Mouse (Mus musculus) heart, embryonic 14.5 days (tissue): ENCODE results near the gene Dcaf8. TPM values are rescaled to one million over a fixed set of nuclear protein-coding genes. Genes with fewer than 3 reads are reported as not detected.

ENCODE experiments used
- ATAC-seq: fragments of 200-750 bp; cut with Nextera tagmentation; 2 replicates; pipeline ENCODE4 v1.8.0; 2017; ENCODE audit warnings: low read depth, moderate TSS enrichment; ENCODE audit not compliant: insufficient number of reproducible peaks, insufficient read depth, low FRiP score
- H3K27ac ChIP-seq, 2 experiments: fragments of 200-500 bp in 1 of 2; fragments of 300-500 bp in 1 of 2; sonication (generic) in 1 of 2; replicated peaks in 1 of 2; 2 replicates each; pipeline ENCODE4 v1.5.1; 2012 to 2014; ENCODE audit warnings: low read depth in 2 of 2, low read length in 2 of 2, control low read depth in 1 of 2, mild to moderate bottlenecking in 1 of 2, mixed read lengths in 1 of 2; ENCODE audit not compliant: control insufficient read depth in 1 of 2, insufficient read depth in 1 of 2
- H3K27me3 ChIP-seq: fragments of 300-500 bp; sonication (generic); 2 replicates; pipeline ENCODE4 v1.6.1; 2014; ENCODE audit warnings: mild to moderate bottlenecking, low read length, control low read depth; ENCODE audit not compliant: control insufficient read depth, insufficient read depth
- H3K36me3 ChIP-seq: fragments of 300-500 bp; sonication (generic); 2 replicates; pipeline ENCODE4 v1.6.1; 2014; ENCODE audit warnings: mild to moderate bottlenecking, control low read depth, low read length, mixed read lengths; ENCODE audit not compliant: control insufficient read depth, insufficient read depth
- H3K4me1 ChIP-seq, 2 experiments: fragments of 200-500 bp in 1 of 2; fragments of 300-500 bp in 1 of 2; sonication (generic) in 1 of 2; 2 replicates each; pipeline ENCODE4 v1.6.1; 2012 to 2014; ENCODE audit warnings: low read length in 2 of 2, control low read depth in 1 of 2, mixed read lengths in 1 of 2; ENCODE audit not compliant: control insufficient read depth in 2 of 2, insufficient read depth in 2 of 2
- H3K4me2 ChIP-seq: fragments of 300-500 bp; sonication (generic); 2 replicates; pipeline ENCODE4 v1.6.1; 2014; ENCODE audit warnings: mild to moderate bottlenecking, low read length
- H3K4me3 ChIP-seq, 2 experiments: fragments of 200-500 bp in 1 of 2; fragments of 300-500 bp in 1 of 2; sonication (generic) in 1 of 2; 2 replicates each; pipeline ENCODE4 v1.5.1; 2012 to 2014; ENCODE audit warnings: low read length in 2 of 2, mild to moderate bottlenecking in 2 of 2, control low read depth in 1 of 2, low read depth in 1 of 2, moderate library complexity in 1 of 2; ENCODE audit not compliant: control insufficient read depth in 1 of 2, insufficient read depth in 1 of 2
- H3K9ac ChIP-seq: fragments of 300-500 bp; sonication (generic); 2 replicates; pipeline ENCODE4 v1.6.1; 2014; ENCODE audit warnings: mild to moderate bottlenecking, low read length
- H3K9me3 ChIP-seq: fragments of 300-500 bp; sonication (generic); 2 replicates; pipeline ENCODE4 v1.6.1; 2016; ENCODE audit warnings: low read length, control low read depth; ENCODE audit not compliant: control insufficient read depth
- WGBS: fragments of 180-500 bp; shearing (Covaris S2); extraction: QIAGEN DNeasy Blood & Tissue Kit; methylation state at CpG from one replicate; pipeline ENCODE4 v1.1.7; 2014; 5-methylcytosine and 5-hydroxymethylcytosine counted together
- polyA plus RNA-seq: library from polyadenylated mRNA; unstranded; fragments of >200 nt; fragmentation: Nextera tagmentation; extraction: Ambion mirVana; gene quantifications from 2 replicates; pipeline ENCODE4 v1.2.1, GENCODE M21; 2014

The Dcaf8 gene
- polyA plus RNA-seq, 1 experiment from 2014 or later: 104 TPM

DNA sequence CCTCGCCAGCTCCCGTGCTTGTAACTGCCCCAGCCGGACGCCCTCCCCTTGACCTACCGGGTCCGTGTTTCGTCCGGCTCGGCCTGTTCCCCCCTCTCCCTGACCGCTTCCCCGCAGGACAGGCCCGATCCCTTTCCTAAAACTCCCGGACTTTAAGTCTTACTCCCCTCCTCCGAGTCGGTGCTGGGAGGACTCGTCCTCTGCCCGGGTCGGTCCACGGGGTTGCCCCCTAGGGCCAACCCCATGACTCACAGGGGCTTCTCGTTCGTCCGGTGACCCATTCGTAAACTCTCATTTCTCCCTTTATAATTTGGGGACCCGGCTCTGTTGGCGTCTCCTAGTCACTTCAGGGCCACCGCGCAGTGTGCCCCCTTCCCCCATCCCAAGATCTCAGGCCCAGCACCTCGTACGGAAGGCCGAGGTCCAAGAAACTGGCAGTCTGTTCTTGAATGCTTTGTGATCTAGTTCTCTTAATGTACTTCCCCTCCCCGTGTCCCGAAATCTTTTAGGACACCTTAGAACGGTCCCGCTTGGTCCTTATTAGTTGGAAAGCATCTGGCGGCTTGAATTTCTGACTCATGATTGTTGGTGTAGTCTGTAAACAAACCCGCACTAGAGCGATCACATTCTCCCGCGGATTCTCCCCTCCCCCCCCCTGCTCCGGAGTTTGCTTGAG, 533 bp downstream of the Dcaf8 start:
- 0% methylated on average over 37 of the region's 40 CpGs for WGBS
- ATAC-seq: peak; percentile 50

GRCm38 (mm10) chr1:172148955-172149815, 1.3 kb downstream of the Dcaf8 start:
- H3K9ac ChIP-seq: peak overlapping the region; percentile 100
- peak overlapping the region; percentile 81 to 95 for H3K27ac ChIP-seq
- 15% methylated on average over 19 of the region's 19 CpGs for WGBS
- ATAC-seq: no peak
- H3K27me3 ChIP-seq: no peaks in the 10 kb centered on the region
- H3K4me1 ChIP-seq: peaks cover 0 to 17% of the 10 kb centered on the region in 2 experiments; a peak in 3 of 4 replicates
- H3K4me2 ChIP-seq: peak overlapping the region; percentile 84
- H3K36me3 ChIP-seq: peaks cover 42% of the 10 kb centered on the region
- peak overlapping the region; percentile 64 to 93 for H3K4me3 ChIP-seq
- no peaks in the 10 kb centered on the region for H3K9me3 ChIP-seq

More for the DNA sequence above, 533 bp downstream of the Dcaf8 start:
- peaks cover 0 to 17% of the 10 kb centered on the region in 2 experiments; a peak in 3 of 4 replicates for H3K4me1 ChIP-seq
- H3K4me3 ChIP-seq: peak overlapping the region; percentile 64 to 93
- peaks cover 35% of the 10 kb centered on the region for H3K36me3 ChIP-seq
- no peaks in the 10 kb centered on the region for H3K27me3 ChIP-seq
- peak overlapping the region; percentile 84 for H3K4me2 ChIP-seq
- peak overlapping the region; percentile 81 to 95 for H3K27ac ChIP-seq
- H3K9me3 ChIP-seq: no peaks in the 10 kb centered on the region
- H3K9ac ChIP-seq: peak overlapping the region; percentile 100

DNA sequence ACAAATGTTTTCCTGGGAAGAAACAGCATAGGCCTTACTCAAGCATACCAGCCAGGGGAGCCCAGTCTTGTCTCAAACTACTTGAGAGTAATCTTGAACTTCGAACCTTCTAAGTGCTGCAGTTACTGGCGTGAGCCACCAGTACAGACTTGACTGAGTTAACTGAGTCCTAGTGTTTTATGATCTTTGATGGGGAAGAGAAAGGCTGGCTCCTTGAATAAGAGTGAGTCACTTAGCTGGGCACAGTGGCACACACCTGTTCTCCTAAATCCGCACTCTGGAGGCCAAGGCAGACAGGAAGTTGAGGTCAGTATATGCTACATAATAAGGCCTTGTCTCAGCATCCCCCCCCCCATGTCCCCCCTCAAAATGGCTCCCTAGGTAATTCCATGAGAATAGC, 6.7 kb downstream of the Dcaf8 start:
- Histone ChIP-seq H3K9ac (no peak overlapping the region), H3K27ac (no peak overlapping the region), H3K4me2 (no peak overlapping the region), H3K4me3 (no peak overlapping the region), H3K36me3 (peaks cover 77% of the 10 kb centered on the region), H3K27me3 (no peaks in the 10 kb centered on the region), H3K4me1 (peaks cover under 1 to 9% of the 10 kb centered on the region in 2 experiments; a peak in 3 of 4 replicates), H3K9me3 (no peaks in the 10 kb centered on the region)
- 95% methylated on average over 3 of the region's 3 CpGs for WGBS
- ATAC-seq: no peak

DNA sequence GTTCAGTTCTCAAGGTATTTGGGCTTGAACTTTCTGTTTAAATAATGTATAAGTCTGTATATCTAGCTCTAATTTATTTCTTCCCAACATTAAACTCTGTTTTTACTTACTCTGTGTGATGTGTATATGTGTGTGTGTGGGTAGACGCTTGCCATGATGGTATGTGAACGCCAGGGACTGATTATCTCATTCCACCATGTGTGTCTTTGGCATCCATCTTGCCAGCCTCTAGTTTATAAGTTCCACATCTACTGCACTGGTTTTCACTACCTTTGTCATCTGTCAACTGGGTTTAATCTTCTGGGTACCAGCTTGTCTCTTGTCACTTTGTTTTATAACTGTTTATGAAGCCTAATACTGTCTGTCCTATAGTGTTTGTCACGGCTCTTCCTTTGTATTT, 7.6 kb downstream of the Dcaf8 start:
- H3K4me1 ChIP-seq: peaks cover 2 to 10% of the 10 kb centered on the region in 2 experiments; a peak in 3 of 4 replicates
- WGBS: 92% methylated on average over 3 of the region's 3 CpGs
- no peaks in the 10 kb centered on the region for H3K27me3 ChIP-seq
- peaks cover 71% of the 10 kb centered on the region for H3K36me3 ChIP-seq
- H3K4me2 ChIP-seq: no peak overlapping the region
- no peak overlapping the region for H3K9ac ChIP-seq
- H3K27ac ChIP-seq: no peak overlapping the region
- H3K9me3 ChIP-seq: no peaks in the 10 kb centered on the region
- no peak for ATAC-seq
- no peak overlapping the region for H3K4me3 ChIP-seq

DNA sequence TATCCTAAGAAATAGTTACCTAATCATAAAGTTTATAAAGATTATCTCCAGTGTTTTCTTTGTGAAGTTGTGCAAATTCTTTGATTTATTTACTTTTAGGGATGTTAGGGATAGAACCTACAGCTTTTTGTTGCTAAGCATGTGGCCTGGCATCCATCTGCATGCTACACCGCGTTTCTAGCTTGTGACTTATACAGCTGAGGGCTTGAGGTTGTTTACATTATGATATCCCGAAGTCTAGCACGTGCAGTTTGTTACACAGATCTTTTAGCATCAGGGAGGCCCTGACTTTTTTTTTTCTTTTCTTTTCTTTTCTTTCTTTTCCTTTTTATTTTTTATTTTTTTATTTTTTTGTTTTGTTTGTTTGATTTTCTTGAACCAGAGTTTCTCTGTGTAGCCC, 12.1 kb downstream of the Dcaf8 start:
- H3K4me1 ChIP-seq: peaks cover 2 to 17% of the 10 kb centered on the region in 2 experiments; a peak in 3 of 4 replicates
- ATAC-seq: no peak
- H3K27me3 ChIP-seq: no peaks in the 10 kb centered on the region
- H3K4me2 ChIP-seq: peak overlapping the region; percentile 47
- H3K36me3 ChIP-seq: peaks cover 31% of the 10 kb centered on the region
- 24% methylated on average over 4 of the region's 4 CpGs for WGBS
- no peaks in the 10 kb centered on the region for H3K9me3 ChIP-seq
- H3K4me3 ChIP-seq: no peak overlapping the region
- peak overlapping the region; percentile 59 for H3K9ac ChIP-seq
- H3K27ac ChIP-seq: peak overlapping the region; percentile 73 to 86

- H3K4me2 ChIP-seq: peak overlapping the region; percentile 47
- ATAC-seq: no peak
- H3K36me3 ChIP-seq: peaks cover 30% of the 10 kb centered on the region
- H3K4me3 ChIP-seq: no peak overlapping the region
- peaks cover 2 to 17% of the 10 kb centered on the region in 2 experiments; a peak in 3 of 4 replicates for H3K4me1 ChIP-seq
- H3K9ac ChIP-seq: peak overlapping the region; percentile 59
- H3K27ac ChIP-seq: peak overlapping the region; percentile 73 to 86
- H3K9me3 ChIP-seq: no peaks in the 10 kb centered on the region
- no peaks in the 10 kb centered on the region for H3K27me3 ChIP-seq
Measured at GRCm38 (mm10) chr1:172160508-172160907, 12.6 kb downstream of the Dcaf8 start.

DNA sequence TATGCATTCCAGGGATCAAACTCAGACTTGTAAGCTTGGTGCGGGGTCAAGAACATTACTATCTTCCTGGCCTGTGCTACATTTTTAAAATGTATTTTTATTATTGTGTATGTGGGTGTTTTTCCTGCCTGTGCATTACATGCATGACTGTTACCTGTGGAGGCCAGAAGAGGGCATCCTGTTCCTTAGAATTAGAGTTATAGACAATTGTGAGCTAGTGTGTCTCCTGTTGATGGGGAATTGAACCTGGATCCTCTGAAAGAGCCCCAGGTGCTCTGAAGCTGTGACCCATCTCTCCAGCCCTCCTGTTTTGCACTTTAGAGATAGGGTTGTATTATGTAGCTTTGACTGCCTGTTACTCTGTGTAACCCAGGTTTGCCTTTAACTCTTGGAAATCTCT, 14.1 kb downstream of the Dcaf8 start:
- H3K27ac ChIP-seq: no peak overlapping the region
- H3K4me2 ChIP-seq: no peak overlapping the region
- no peaks in the 10 kb centered on the region for H3K9me3 ChIP-seq
- peaks cover 31% of the 10 kb centered on the region for H3K36me3 ChIP-seq
- WGBS: 75% methylated on average over 1 of the region's 1 CpGs
- H3K27me3 ChIP-seq: no peaks in the 10 kb centered on the region
- ATAC-seq: no peak
- H3K9ac ChIP-seq: no peak overlapping the region
- no peak overlapping the region for H3K4me3 ChIP-seq
- H3K4me1 ChIP-seq: peaks cover 2 to 17% of the 10 kb centered on the region in 2 experiments; a peak in 3 of 4 replicates
